Mouse (Mus musculus): ENCODE data around the gene Fhit.
"Not testable (repeated sequence)": the region's sequence is repeated elsewhere in the genome, so short reads cannot be mapped to it uniquely, and the experiment has no call there.

The Fhit gene

DNA sequence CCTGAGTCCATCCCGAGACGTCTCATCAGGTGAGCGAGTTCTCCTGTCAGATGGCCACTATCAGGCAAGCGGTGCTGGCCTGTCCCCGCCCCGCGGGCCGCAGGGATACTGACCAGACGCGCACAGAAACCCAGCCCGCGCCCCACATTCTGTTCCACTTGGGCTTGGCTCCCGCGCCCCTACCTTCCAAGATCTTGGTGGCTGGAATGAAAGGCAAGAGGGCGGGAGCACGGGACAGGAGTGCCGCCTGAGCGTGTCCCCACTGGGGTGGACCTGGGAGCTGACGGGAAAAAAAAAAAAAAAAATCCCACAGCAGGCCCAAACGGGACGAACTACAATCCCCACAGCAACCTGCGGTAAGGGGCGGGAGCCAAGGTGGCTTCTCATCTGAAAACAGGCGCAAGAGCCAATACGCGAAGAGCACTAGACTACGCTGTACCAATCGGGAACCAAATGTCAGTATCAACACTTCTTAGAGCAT is at the start of gene Fhit:
Gene Fhit (minus strand): TSS at position 285 of the 481 bp plus-strand sequence.
- in situ Hi-C loops (cut with MboI), result no loop called here

- in situ Hi-C loops (cut with MboI), result no loop called here
Observed at GRCm38 (mm10) chr14:11206786-11207185, 45.0 kb upstream of the Fhit start.

GRCm38 (mm10) chr14:11160806-11161450 is 907 bp downstream of the Fhit start:
- in situ Hi-C loops (cut with MboI), result no loop called here

GRCm38 (mm10) chr14:11159641-11160040 is 2.2 kb downstream of the Fhit start:
- in situ Hi-C loops (cut with MboI), result no loop called here

DNA sequence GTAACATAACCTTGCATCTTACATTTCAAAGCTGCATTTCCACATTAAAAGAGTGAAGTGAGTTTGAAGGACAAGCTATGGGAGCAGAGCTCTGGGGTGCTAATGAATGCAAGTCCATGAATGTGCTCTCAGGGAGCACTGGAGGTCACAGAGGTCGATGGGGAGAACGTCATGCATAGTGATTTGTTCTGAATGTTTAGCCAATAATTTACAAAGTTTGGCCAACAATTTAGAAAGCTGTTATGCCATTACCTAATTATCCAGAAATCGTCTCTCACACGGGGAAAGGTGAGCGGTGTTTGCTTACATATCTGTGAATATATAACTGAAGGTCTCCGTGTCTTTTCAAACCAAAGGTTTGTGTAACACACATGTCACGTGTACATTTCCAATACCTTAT is 2.8 kb downstream of the Fhit start:
- in situ Hi-C loops (cut with MboI), result no loop called here

- in situ Hi-C loops (cut with MboI), result no loop called here
Observed at GRCm38 (mm10) chr14:11157741-11158140, 4.1 kb downstream of the Fhit start.

GRCm38 (mm10) chr14:11151634-11152321 is 10.1 kb downstream of the Fhit start:
- in situ Hi-C loops (cut with MboI), result no loop called here

- in situ Hi-C loops (cut with MboI), result no loop called here
Observed at GRCm38 (mm10) chr14:11133787-11134735, 27.8 kb downstream of the Fhit start.

GRCm38 (mm10) chr14:11132637-11133474 is 29.0 kb downstream of the Fhit start:
- in situ Hi-C loops (cut with MboI), result no loop called here

DNA sequence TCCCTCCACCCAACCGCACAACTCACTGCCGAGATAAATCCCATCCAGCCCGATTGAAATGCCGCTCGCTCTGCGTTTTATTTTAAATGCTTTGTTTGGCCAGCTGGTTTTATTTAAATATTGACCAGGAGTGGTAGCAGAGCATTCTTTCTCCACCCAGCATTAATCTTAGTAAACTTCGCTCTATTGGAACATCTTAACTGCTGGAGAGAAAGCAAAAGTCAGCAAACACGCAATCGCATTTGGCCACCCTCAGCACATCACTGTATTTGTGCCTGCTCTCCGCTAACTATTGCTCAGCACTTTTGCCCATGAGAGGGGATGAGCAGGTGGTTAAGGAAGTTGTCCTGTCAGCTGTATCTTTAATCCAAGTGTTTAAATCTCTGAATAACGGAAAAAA is 36.7 kb downstream of the Fhit start:
- in situ Hi-C loops (cut with MboI), result no loop called here

DNA sequence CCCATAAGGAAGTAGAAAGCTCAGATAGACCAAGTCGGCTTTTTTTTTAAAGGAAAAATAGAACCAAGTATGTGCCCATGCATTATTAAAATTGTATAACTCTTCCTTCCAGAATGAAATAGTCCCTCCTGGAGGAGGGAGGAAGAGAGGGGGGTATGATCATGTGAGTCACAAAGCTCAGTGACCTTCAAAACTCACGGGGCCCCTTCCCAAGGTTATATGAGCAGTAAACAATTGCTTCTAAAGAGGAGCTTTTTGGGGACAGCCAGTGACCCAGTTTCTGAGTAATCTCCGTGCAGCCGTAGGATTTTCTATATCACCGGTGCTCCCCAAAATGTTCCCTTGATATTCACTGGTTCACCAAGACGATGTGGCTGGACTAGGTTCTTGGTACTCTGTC is 42.8 kb downstream of the Fhit start:
- in situ Hi-C loops (cut with MboI), result no loop called here

DNA sequence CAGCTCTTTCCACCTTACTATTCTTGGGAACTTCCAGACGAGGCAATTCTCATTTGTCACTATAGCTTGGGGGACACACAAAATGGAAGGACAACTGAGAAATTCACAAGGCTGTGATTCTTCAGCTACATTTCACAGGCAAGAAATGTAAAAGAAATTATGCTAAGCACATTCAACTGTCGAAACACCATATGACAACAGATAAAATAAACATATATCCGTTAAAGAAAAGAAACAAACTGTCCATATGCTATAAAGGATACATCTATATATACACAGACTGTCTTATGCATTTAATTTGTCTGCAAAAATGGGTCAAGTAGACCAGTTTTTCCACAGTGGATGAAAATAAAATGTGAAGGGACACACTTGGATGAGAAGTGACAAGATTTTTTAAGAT is 76.2 kb downstream of the Fhit start:
- in situ Hi-C loops (cut with MboI), result no loop called here

- in situ Hi-C loops (cut with MboI), result no loop called here
Observed at GRCm38 (mm10) chr14:11083946-11084345, 77.9 kb downstream of the Fhit start.

DNA sequence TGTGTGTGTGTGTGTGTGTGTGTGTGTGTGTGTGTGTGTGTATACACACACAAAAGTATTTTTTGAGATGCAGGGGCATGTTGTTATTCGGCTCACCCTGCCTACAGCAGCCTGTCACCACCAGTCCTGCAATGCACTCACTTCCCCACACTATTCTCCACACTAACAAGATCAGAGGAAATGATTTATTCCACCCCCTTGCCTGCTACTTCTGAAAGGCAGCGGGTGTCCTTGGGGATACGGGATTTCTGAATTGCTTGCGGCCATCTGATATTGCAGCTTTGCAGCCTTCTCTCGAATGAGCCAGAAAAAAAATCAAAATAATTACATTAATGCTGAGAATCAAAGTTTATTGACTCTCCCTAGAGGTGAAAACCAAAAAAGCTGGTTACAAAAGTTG is 78.4 kb downstream of the Fhit start:
- in situ Hi-C loops (cut with MboI), result no loop called here

DNA sequence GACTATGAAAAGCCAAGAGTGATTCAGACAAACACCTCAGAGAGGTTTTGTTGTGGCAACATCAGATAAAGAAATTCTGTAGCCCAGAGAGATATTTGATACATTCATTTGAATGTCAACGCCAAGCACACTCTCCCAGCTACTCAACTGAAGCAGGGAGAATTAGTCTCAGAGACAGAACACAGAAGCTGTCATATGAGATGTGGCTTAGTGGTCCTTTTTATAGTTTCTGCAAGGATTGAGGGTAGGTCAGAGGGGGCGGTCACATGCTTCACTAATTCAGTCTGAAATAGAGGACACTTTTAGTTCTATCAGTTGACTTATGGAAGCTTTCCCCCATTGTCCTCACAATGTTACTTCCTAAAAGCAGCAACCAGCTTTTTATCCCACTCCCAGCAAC is 98.2 kb downstream of the Fhit start:
- in situ Hi-C loops (cut with MboI), result no loop called here

DNA sequence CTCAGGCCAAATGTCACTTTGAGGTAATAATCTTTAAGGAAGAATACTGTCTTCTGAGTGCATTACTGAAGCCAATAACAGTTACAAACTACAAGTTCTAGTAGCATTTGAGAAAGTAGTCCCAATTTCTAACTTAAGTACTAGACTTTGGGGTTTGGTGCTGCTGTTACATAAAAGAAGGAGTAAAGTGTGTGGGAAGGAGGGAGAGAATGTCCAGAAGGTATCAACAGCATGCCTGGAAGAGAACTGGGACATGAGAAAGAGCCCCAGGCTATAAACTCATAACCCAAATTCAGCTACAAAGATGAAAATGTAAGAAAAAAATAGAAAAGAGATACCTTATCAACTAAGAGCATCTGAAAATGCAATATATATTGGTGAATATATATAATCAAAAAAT is 101.6 kb downstream of the Fhit start:
- in situ Hi-C loops (cut with MboI), result no loop called here

DNA sequence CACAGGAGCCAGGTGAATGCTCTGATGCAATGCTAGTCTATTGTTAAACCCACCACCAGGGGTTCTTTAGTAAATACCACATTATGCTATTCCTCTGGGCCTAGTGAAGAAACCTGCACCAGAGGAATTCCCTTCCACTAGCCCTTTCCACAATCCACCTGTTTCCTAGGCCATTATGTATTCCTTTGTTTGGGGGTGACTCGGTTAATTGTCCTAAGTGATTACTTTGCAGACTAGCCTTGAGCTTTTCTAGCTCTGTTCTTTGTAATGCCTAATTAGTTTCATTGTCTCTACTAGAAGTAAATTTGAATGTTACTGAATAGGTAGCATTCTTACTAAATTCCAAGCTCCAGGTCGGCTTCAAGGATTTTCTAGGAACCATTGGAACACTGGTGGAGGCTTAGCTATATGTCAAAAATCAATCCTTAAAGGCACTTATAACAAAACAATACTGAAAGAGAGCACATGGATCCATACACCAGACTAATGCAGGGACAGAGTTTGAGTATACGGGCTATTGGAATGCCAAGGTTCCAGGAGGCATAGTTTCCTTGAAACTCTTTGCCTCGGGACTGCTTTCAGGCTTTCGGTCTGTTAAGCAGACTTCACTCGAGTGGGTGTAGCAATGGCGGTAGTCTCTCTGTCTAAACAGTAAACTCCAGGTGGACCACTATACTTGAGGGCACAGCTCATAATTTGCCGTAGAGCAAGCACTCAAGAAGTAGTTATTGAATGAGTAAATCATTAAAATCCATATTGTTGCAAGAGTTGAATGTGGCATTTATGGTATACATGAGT is 122.1 kb downstream of the Fhit start:
- in situ Hi-C loops (cut with MboI), result not testable (repeated sequence)

DNA sequence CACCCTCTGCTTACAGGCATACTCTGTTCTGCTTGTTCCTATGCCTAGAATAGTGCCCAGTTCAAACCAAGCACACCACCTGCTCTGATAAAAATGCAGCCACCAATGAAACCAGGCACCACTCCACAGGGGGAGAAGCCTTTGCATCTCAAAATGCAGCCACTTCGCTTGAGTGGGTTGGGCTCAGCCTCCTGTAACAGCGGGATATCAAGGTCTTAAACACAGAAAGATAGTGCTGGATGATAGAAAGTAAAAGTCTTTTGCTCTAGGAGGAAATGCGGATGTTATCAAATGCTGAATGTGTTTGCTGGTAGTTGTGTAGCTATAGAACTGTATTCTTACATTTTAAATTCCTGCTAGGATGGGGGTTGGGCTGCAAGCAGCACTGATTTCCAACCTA is 140.4 kb downstream of the Fhit start:
- in situ Hi-C loops (cut with MboI), result no loop called here

- in situ Hi-C loops (cut with MboI), result no loop called here
Observed at GRCm38 (mm10) chr14:10978651-10979050, 183.2 kb downstream of the Fhit start.

DNA sequence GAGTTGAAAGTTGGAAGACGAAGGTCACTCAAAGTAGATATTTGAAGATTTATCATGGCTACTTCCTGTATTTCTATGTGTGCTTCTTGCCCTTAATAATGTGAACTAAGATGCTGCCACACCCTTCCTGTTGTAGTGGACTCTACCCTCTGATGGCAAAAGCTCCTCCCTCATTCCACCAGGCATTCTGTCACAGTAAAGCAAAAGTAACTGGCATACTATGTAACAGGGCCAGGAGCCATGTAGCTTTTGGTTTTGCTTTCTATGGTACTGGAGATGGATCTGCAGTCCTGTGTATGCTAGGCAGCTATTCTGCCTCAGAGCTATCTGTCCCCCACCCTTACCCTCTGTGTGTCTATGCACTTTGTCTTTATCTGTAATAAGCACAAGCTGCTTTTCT is 220.2 kb downstream of the Fhit start:
- in situ Hi-C loops (cut with MboI), result no loop called here

GRCm38 (mm10) chr14:10933667-10934066 is 228.2 kb downstream of the Fhit start:
- in situ Hi-C loops (cut with MboI), result no loop called here
